Mouse (Mus musculus): ENCODE results near the gene Ankib1.
A peak's percentile ranks its signal among the peaks of the same experiment; 100 is the strongest.

Ankib1 gene

GRCm38 (mm10) chr5:3646991-3647707, 155.6 kb downstream of the Ankib1 start:
- peak; percentile 9 to 29 for DNase-seq (ENCODE audit: low spot score in 2 of 2)

- DNase-seq (ENCODE audit: low spot score in 2 of 2): no peak
These were observed 156.2 kb downstream of the Ankib1 start for GRCm38 (mm10) chr5:3646539-3646938.

GRCm38 (mm10) chr5:3645326-3645725, 157.4 kb downstream of the Ankib1 start:
- DNase-seq (ENCODE audit: low spot score in 2 of 2): no peak

GRCm38 (mm10) chr5:3644621-3645020, 158.1 kb downstream of the Ankib1 start:
- DNase-seq (ENCODE audit: low spot score in 2 of 2): no peak

Measured in urinary bladder, postnatal 36 days (tissue).